Mouse (Mus musculus) myocyte (in vitro differentiated cells): Measurements from ENCODE around the gene Gpx5. TPM values are rescaled to one million over a fixed set of nuclear protein-coding genes. Genes with fewer than 3 reads are reported as not detected.
A peak's percentile ranks its signal among the peaks of the same experiment; 100 is the strongest.

Experiments used
- H3K27me3 ChIP-seq: one replicate; pipeline ENCODE4 v1.6.1; 2011; ENCODE audit not compliant: control insufficient read depth, insufficient read depth, insufficient read length
- H3K36me3 ChIP-seq: one replicate; pipeline ENCODE4 v1.6.1; 2011; ENCODE audit not compliant: control insufficient read depth, insufficient read depth
- H3K4me2 ChIP-seq: one replicate; pipeline ENCODE4 v1.6.1; 2011; ENCODE audit warnings: low read depth, control low read depth
- H3K4me3 ChIP-seq: one replicate; pipeline ENCODE4 v1.5.1; 2011; ENCODE audit warnings: mild to moderate bottlenecking, control low read depth, moderate library complexity
- H3K79me2 ChIP-seq: one replicate; pipeline ENCODE4 v1.6.1; 2011; ENCODE audit not compliant: control insufficient read depth, insufficient read depth
- H3ac ChIP-seq: one replicate; pipeline ENCODE4 v1.6.1; 2011; ENCODE audit not compliant: control insufficient read depth, insufficient read length
- CEBPB ChIP-seq: IDR thresholded peaks from 2 replicates; pipeline ENCODE4 v1.6.1; 2011; ENCODE audit warnings: mild to moderate bottlenecking, moderate library complexity; ENCODE audit not compliant: poor library complexity, insufficient read depth, severe bottlenecking
- E2F4 ChIP-seq: IDR thresholded peaks from one replicate; pipeline ENCODE4 v1.6.1; 2011; ENCODE audit warnings: mild to moderate bottlenecking, control low read depth, moderate library complexity; ENCODE audit not compliant: insufficient read depth
- MAX ChIP-seq: IDR thresholded peaks from one replicate; pipeline ENCODE4 v1.6.1; 2011; ENCODE audit warnings: low read depth, mild to moderate bottlenecking, control low read depth
- MYOD1 ChIP-seq, 3 experiments: IDR thresholded peaks; one replicate each; pipeline ENCODE4 v1.6.1; 2011; ENCODE audit warnings: control low read depth in 2 of 3, low read depth in 2 of 3, mild to moderate bottlenecking in 2 of 3, moderate library complexity in 1 of 3; ENCODE audit not compliant: insufficient read length in 2 of 3, control insufficient read depth in 1 of 3
- MYOG ChIP-seq, 3 experiments: IDR thresholded peaks; one replicate each; pipeline ENCODE4 v1.6.1; 2011; ENCODE audit warnings: control low read depth in 2 of 3, low read depth in 2 of 3, mild to moderate bottlenecking in 2 of 3; ENCODE audit not compliant: insufficient read length in 2 of 3, control insufficient read depth in 1 of 3, insufficient read depth in 1 of 3
- POLR2A ChIP-seq: IDR thresholded peaks from one replicate; pipeline ENCODE4 v1.6.1; 2011; ENCODE audit warnings: low read depth, mild to moderate bottlenecking, control low read depth, moderate library complexity; ENCODE audit not compliant: insufficient read length
- POLR2AphosphoS2 ChIP-seq: IDR thresholded peaks from one replicate; pipeline ENCODE4 v1.6.1; 2011; ENCODE audit warnings: low read depth, control low read depth; ENCODE audit not compliant: insufficient read length
- REST ChIP-seq: IDR thresholded peaks from one replicate; pipeline ENCODE4 v1.6.1; 2011; ENCODE audit warnings: mild to moderate bottlenecking, control low read depth, moderate library complexity; ENCODE audit not compliant: insufficient read depth, insufficient read length
- SRF ChIP-seq: IDR thresholded peaks from one replicate; pipeline ENCODE4 v1.6.1; 2011; ENCODE audit warnings: low read depth; ENCODE audit not compliant: control insufficient read depth, insufficient read length
- TCF12 ChIP-seq: IDR thresholded peaks from one replicate; pipeline ENCODE4 v1.6.1; 2011; ENCODE audit warnings: mild to moderate bottlenecking, control low read depth; ENCODE audit not compliant: poor library complexity, insufficient read depth, severe bottlenecking
- TCF3 ChIP-seq: IDR thresholded peaks from one replicate; pipeline ENCODE4 v1.6.1; 2011; ENCODE audit warnings: low read depth, control low read depth; ENCODE audit not compliant: insufficient read length
- USF1 ChIP-seq: IDR thresholded peaks from one replicate; pipeline ENCODE4 v1.6.1; 2011; ENCODE audit warnings: low read depth, mild to moderate bottlenecking, control low read depth, moderate library complexity
- polyA plus RNA-seq: library from polyadenylated mRNA; unstranded; fragments of >200 nt; fragmentation: generic; extraction: Trizol; gene quantifications from one replicate; pipeline ENCODE4 v1.2.1, GENCODE M21; 2012; ENCODE audit warnings: missing spikeins

The Gpx5 gene
- polyA plus RNA-seq, 1 experiment = not detected

- Histone ChIP-seq H3K27me3 (no peaks in the 10 kb centered on the region), H3K4me3 (no peak overlapping the region), H3ac (no peak overlapping the region), H3K36me3 (no peaks in the 10 kb centered on the region), H3K4me2 (no peak overlapping the region), H3K79me2 (no peaks in the 10 kb centered on the region)
- TF ChIP-seq TCF3 (no peak), E2F4 (no peak), CEBPB (no peak), SRF (no peak), USF1 (no peak), MYOD1 (IDR thresholded peaks at IDR 0.05; ENCODE audit: control insufficient read depth in 1 of 3, insufficient read length in 2 of 3, low read depth in 2 of 3) (no peak), MYOG (IDR thresholded peaks at IDR 0.05; ENCODE audit: control insufficient read depth in 1 of 3, insufficient read depth in 1 of 3, insufficient read length in 2 of 3, low read depth in 2 of 3) (no peak), POLR2AphosphoS2 (no peak), TCF12 (no peak), POLR2A (no peak), REST (no peak), MAX (no peak)
Measured at GRCm38 (mm10) chr13:21312854-21313253, 20.3 kb upstream of the Gpx5 start.

GRCm38 (mm10) chr13:21311926-21312325, 19.4 kb upstream of the Gpx5 start, which contains the start of gene Gpx6:
Gene Gpx6 (plus strand): TSS chr13:21312125.
- Histone ChIP-seq H3ac (no peak within 1 kb of the TSS), H3K27me3 (no peaks in the 10 kb centered on the region), H3K4me3 (no peak within 1 kb of the TSS), H3K36me3 (no peaks in the 10 kb centered on the region), H3K79me2 (no peaks in the 10 kb centered on the region), H3K4me2 (no peak within 1 kb of the TSS)
- TF ChIP-seq MAX = no peak
- no peak for TF ChIP-seq TCF12
- TF ChIP-seq MYOD1 (IDR thresholded peaks at IDR 0.05; ENCODE audit: control insufficient read depth in 1 of 3, insufficient read length in 2 of 3, low read depth in 2 of 3) = no peak
- TF ChIP-seq MYOG (IDR thresholded peaks at IDR 0.05; ENCODE audit: control insufficient read depth in 1 of 3, insufficient read depth in 1 of 3, insufficient read length in 2 of 3, low read depth in 2 of 3) = no peak
- TF ChIP-seq REST = no peak
- TF ChIP-seq POLR2A = no peak
- no peak for TF ChIP-seq CEBPB
- no peak for TF ChIP-seq POLR2AphosphoS2
- no peak for TF ChIP-seq SRF
- TF ChIP-seq TCF3 = no peak
- no peak for TF ChIP-seq E2F4
- TF ChIP-seq USF1 = no peak

GRCm38 (mm10) chr13:21309788-21310187, 17.3 kb upstream of the Gpx5 start:
- H3K4me3 ChIP-seq = no peak overlapping the region
- H3ac ChIP-seq = no peak overlapping the region
- H3K79me2 ChIP-seq = no peaks in the 10 kb centered on the region
- no peaks in the 10 kb centered on the region for H3K27me3 ChIP-seq
- H3K4me2 ChIP-seq = peak overlapping the region; percentile 2
- TF ChIP-seq E2F4 (no peak), POLR2A (no peak), MYOD1 (IDR thresholded peaks at IDR 0.05; ENCODE audit: control insufficient read depth in 1 of 3, insufficient read length in 2 of 3, low read depth in 2 of 3) (no peak), SRF (no peak), MAX (no peak), USF1 (no peak), MYOG (IDR thresholded peaks at IDR 0.05; ENCODE audit: control insufficient read depth in 1 of 3, insufficient read depth in 1 of 3, insufficient read length in 2 of 3, low read depth in 2 of 3) (no peak), REST (no peak), CEBPB (no peak), TCF3 (no peak), TCF12 (no peak), POLR2AphosphoS2 (no peak)
- H3K36me3 ChIP-seq = no peaks in the 10 kb centered on the region

GRCm38 (mm10) chr13:21304483-21305066, 12.0 kb upstream of the Gpx5 start:
- Histone ChIP-seq H3K4me2 (no peak overlapping the region), H3K4me3 (no peak overlapping the region), H3K36me3 (no peaks in the 10 kb centered on the region), H3K79me2 (no peaks in the 10 kb centered on the region), H3K27me3 (no peaks in the 10 kb centered on the region), H3ac (no peak overlapping the region)
- TF ChIP-seq SRF (no peak), MYOD1 (IDR thresholded peaks at IDR 0.05; ENCODE audit: control insufficient read depth in 1 of 3, insufficient read length in 2 of 3, low read depth in 2 of 3) (no peak), POLR2A (no peak), CEBPB (no peak), POLR2AphosphoS2 (no peak)

GRCm38 (mm10) chr13:21298557-21298956, 6.0 kb upstream of the Gpx5 start:
- Histone ChIP-seq H3ac (no peak overlapping the region), H3K27me3 (no peaks in the 10 kb centered on the region), H3K4me2 (no peak overlapping the region), H3K4me3 (no peak overlapping the region), H3K36me3 (no peaks in the 10 kb centered on the region), H3K79me2 (no peaks in the 10 kb centered on the region)
- TF ChIP-seq POLR2A = no peak
- TF ChIP-seq POLR2AphosphoS2 = no peak
- TF ChIP-seq MYOD1 (IDR thresholded peaks at IDR 0.05; ENCODE audit: control insufficient read depth in 1 of 3, insufficient read length in 2 of 3, low read depth in 2 of 3) = no peak
- TF ChIP-seq MAX = no peak
- no peak for TF ChIP-seq E2F4
- TF ChIP-seq TCF3 = no peak
- no peak for TF ChIP-seq USF1
- no peak for TF ChIP-seq CEBPB
- no peak for TF ChIP-seq MYOG (IDR thresholded peaks at IDR 0.05; ENCODE audit: control insufficient read depth in 1 of 3, insufficient read depth in 1 of 3, insufficient read length in 2 of 3, low read depth in 2 of 3)
- no peak for TF ChIP-seq SRF
- no peak for TF ChIP-seq REST
- TF ChIP-seq TCF12 = no peak
